Mouse (Mus musculus): ENCODE results near the gene 1700010I14Rik. TPM values are rescaled to one million over a fixed set of nuclear protein-coding genes. Genes with fewer than 3 reads are reported as not detected.

1700010I14Rik gene
- total and polyA plus RNA-seq, 3 experiments = 0.23 to 2.2 TPM; not detected in 1

GRCm38 (mm10) chr17:9031241-9032141, 43.4 kb downstream of the 1700010I14Rik start (continued):
- peak; percentile 77 for TF ChIP-seq ETS1 (IDR thresholded peaks at IDR 0.05; ENCODE audit: low read depth, low read length)
- peak; percentile 96 for TF ChIP-seq RAD21 (IDR thresholded peaks at IDR 0.05; ENCODE audit: low read depth, low read length)
- peak; percentile 73 for TF ChIP-seq ZNF384 (IDR thresholded peaks at IDR 0.05; ENCODE audit: low read depth, low read length)
- TF ChIP-seq ZC3H11A (IDR thresholded peaks at IDR 0.05; ENCODE audit: low read depth, low read length) = peak; percentile 63
- TF ChIP-seq ZMIZ1 (IDR thresholded peaks at IDR 0.05; ENCODE audit: low read depth, low read length) = no peak
- no peak for TF ChIP-seq HCFC1 (IDR thresholded peaks at IDR 0.05; ENCODE audit: low read depth, low read length)
- TF ChIP-seq UBTF (IDR thresholded peaks at IDR 0.05; ENCODE audit: borderline replicate concordance, insufficient read depth, low read depth, low read length) = no peak
- no peak for TF ChIP-seq CHD2 (IDR thresholded peaks at IDR 0.05; ENCODE audit: low read length)
- no peak for TF ChIP-seq ZKSCAN1 (IDR thresholded peaks at IDR 0.05; ENCODE audit: low read depth, low read length)
- TF ChIP-seq TCF12 (IDR thresholded peaks at IDR 0.05; ENCODE audit: low read depth, low read length) = no peak
- TF ChIP-seq SMC3 (IDR thresholded peaks at IDR 0.05; ENCODE audit: low read depth, low read length) = peak; percentile 72
- TF ChIP-seq EP300 (IDR thresholded peaks at IDR 0.05; ENCODE audit: low read depth in 1 of 2, low read length in 2 of 2) = 0 out of 4 replicates have a peak, but pooled peaks have one; percentile 7 to 26
- TF ChIP-seq MYB (IDR thresholded peaks at IDR 0.05; ENCODE audit: low read depth, low read length) = no peak

- no peaks in the 10 kb centered on the region for H3K4me1 ChIP-seq (ENCODE audit: control insufficient read depth in 1 of 2, insufficient read depth in 2 of 2, low read length in 2 of 2)
- no peaks in the 10 kb centered on the region for H3K9me3 ChIP-seq (replicated peaks; ENCODE audit: insufficient read depth, low read length)
- TF ChIP-seq ETS1 (IDR thresholded peaks at IDR 0.05; ENCODE audit: low read depth, low read length) = no peak
- peak; percentile 72 for TF ChIP-seq TBP (IDR thresholded peaks at IDR 0.05; ENCODE audit: low read depth, low read length)
- H3K36me3 ChIP-seq (ENCODE audit: control insufficient read depth in 1 of 2, insufficient read depth in 2 of 2, low read length in 2 of 2) = no peaks in the 10 kb centered on the region
- no peaks in the 10 kb centered on the region for H3K27me3 ChIP-seq (ENCODE audit: control insufficient read depth in 1 of 2, insufficient read depth in 2 of 2, low read length in 2 of 2)
- peak overlapping the region in 1 of 2 experiments; percentile 43; a peak in 2 of 4 replicates for H3K4me3 ChIP-seq (ENCODE audit: control insufficient read depth in 1 of 2, insufficient read depth in 1 of 2, low read depth in 2 of 2, low read length in 2 of 2)
- H3K79me2 ChIP-seq (ENCODE audit: control insufficient read depth, insufficient read depth, low read length, poor library complexity) = no peaks in the 10 kb centered on the region
- no peak overlapping the region for H3K9ac ChIP-seq (ENCODE audit: control insufficient read depth, low read depth, low read length, poor library complexity, severe bottlenecking)
- DNase-seq (ENCODE audit: low read depth, low spot score) = no peak
- no peak overlapping the region for H3K27ac ChIP-seq (ENCODE audit: control insufficient read depth, low read depth, low read length)
Observed at GRCm38 (mm10) chr17:9032362-9033044, 44.4 kb downstream of the 1700010I14Rik start.

GRCm38 (mm10) chr17:9033511-9033910, 45.4 kb downstream of the 1700010I14Rik start:
- Histone ChIP-seq H3K9me3 (replicated peaks; ENCODE audit: insufficient read depth, low read length) (no peaks in the 10 kb centered on the region), H3K9ac (ENCODE audit: control insufficient read depth, low read depth, low read length, poor library complexity, severe bottlenecking) (no peak overlapping the region), H3K4me1 (ENCODE audit: control insufficient read depth in 1 of 2, insufficient read depth in 2 of 2, low read length in 2 of 2) (no peaks in the 10 kb centered on the region), H3K36me3 (ENCODE audit: control insufficient read depth in 1 of 2, insufficient read depth in 2 of 2, low read length in 2 of 2) (no peaks in the 10 kb centered on the region), H3K79me2 (ENCODE audit: control insufficient read depth, insufficient read depth, low read length, poor library complexity) (no peaks in the 10 kb centered on the region), H3K27me3 (ENCODE audit: control insufficient read depth in 1 of 2, insufficient read depth in 2 of 2, low read length in 2 of 2) (no peaks in the 10 kb centered on the region), H3K27ac (ENCODE audit: control insufficient read depth, low read depth, low read length) (no peak overlapping the region), H3K4me3 (ENCODE audit: control insufficient read depth in 1 of 2, insufficient read depth in 1 of 2, low read depth in 2 of 2, low read length in 2 of 2) (no peak overlapping the region)
- DNase-seq (ENCODE audit: low read depth, low spot score) = no peak
- TF ChIP-seq NELFE (IDR thresholded peaks at IDR 0.05; ENCODE audit: low read depth, low read length) = no peak
- no peak for TF ChIP-seq POLR2AphosphoS2 (IDR thresholded peaks at IDR 0.05; ENCODE audit: low read length)
- TF ChIP-seq MAX (IDR thresholded peaks at IDR 0.05; ENCODE audit: low read length) = no peak
- TF ChIP-seq ZMIZ1 (IDR thresholded peaks at IDR 0.05; ENCODE audit: low read depth, low read length) = no peak
- no peak for TF ChIP-seq MYC (IDR thresholded peaks at IDR 0.05; ENCODE audit: low read depth, low read length)
- no peak for TF ChIP-seq TCF12 (IDR thresholded peaks at IDR 0.05; ENCODE audit: low read depth, low read length)
- TF ChIP-seq ZNF384 (IDR thresholded peaks at IDR 0.05; ENCODE audit: low read depth, low read length) = no peak
